ENCODE assay signal across 8 mouse cellular contexts in the genomic region with DNA sequence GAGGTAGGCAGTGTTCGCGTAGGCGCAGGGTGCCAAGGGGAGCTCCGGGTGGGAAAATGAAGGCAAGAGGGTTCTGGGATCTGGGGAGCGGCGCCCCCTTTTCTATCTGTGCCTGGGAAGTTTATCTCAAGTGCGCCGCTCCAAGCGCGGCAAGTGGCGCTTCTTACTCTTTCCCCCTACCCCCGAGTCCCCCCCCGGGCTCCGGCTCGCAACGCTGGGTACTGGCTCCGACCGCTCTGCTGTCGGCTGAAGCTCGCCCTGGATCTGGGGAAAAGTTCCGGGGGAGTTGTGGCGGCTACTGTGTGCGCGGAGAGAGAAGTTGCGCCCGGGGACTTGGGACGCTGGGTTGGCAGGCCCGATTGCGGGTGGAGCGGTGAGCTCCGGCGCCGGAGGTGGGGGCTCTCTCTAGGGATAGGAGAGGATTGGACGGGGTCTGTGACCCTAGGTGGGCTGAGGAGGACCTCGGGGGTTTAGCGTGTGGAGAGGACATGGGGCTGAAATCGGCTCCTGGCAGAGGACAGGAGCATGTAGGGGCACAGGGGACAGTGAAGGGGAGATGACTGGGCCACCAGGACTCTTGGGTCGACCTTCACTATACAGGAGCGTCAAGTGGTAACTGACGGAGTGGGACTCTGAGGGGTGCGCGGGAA. TPM values are rescaled to one million over a fixed set of nuclear protein-coding genes. Genes with fewer than 3 reads are reported as not detected.
DNase-seq lines count a peak whose midpoint lies in the region; ATAC-seq and TF ChIP-seq lines count a peak whose summit lies in the region.

No protein-coding gene starts in this region.

- H3K4me1 ChIP-seq in ES-Bruce4 (ENCODE audit: control insufficient read depth, insufficient read depth, low read length): no peaks in the 10 kb centered on the region
- H3K4me1 ChIP-seq in heart, embryonic 11.5 days (ENCODE audit: control insufficient read depth, insufficient read depth, low read length): peaks cover 22% of the 10 kb centered on the region
- peaks cover 17% of the 10 kb centered on the region; the same call in 1 of the 2 replicates for H3K4me1 ChIP-seq in kidney, postnatal 0 days (replicated peaks; ENCODE audit: insufficient read depth, low read length)
- H3K4me1 ChIP-seq in midbrain, embryonic 12.5 days: peaks cover 55% of the 10 kb centered on the region

- H3K4me2 ChIP-seq in heart, embryonic 11.5 days: peak overlapping the region; percentile 88
- peak overlapping the region; percentile 98 for H3K4me2 ChIP-seq in kidney, postnatal 0 days (ENCODE audit: low read length)
- peak overlapping the region; percentile 99 for H3K4me2 ChIP-seq in midbrain, embryonic 12.5 days (replicated peaks)

- H3K9me3 ChIP-seq in ES-Bruce4 (replicated peaks; ENCODE audit: control insufficient read depth, insufficient read depth, low read length, poor library complexity, severe bottlenecking): no peaks in the 10 kb centered on the region
- H3K9me3 ChIP-seq in heart, embryonic 11.5 days (replicated peaks; ENCODE audit: control insufficient read depth, low read length): no peaks in the 10 kb centered on the region
- H3K9me3 ChIP-seq in kidney, postnatal 0 days (replicated peaks; ENCODE audit: low read length): no peaks in the 10 kb centered on the region
- H3K9me3 ChIP-seq in midbrain, embryonic 12.5 days: no peaks in the 10 kb centered on the region

- under 1% methylated on average over 39 of the region's 42 CpGs for WGBS in heart, embryonic 11.5 days (ENCODE audit: insufficient replicate concordance)
- WGBS in kidney, postnatal 0 days: under 1% methylated on average over 42 of the region's 42 CpGs
- WGBS in midbrain, embryonic 12.5 days: under 1% methylated on average over 42 of the region's 42 CpGs

- no peak for TF ChIP-seq POLR2A in ES-Bruce4 (IDR thresholded peaks at IDR 0.05; ENCODE audit: insufficient read depth, low read length)

- no peak for TF ChIP-seq EP300 in ES-Bruce4 (IDR thresholded peaks at IDR 0.05; ENCODE audit: insufficient read depth, low read depth, low read length)

- peak overlapping the region; percentile 70 for H3K9ac ChIP-seq in ES-Bruce4 (ENCODE audit: low read depth, poor library complexity, severe bottlenecking)
- peak overlapping the region; percentile 83 for H3K9ac ChIP-seq in heart, embryonic 11.5 days (ENCODE audit: low read depth, low read length)
- peak overlapping the region; percentile 69 for H3K9ac ChIP-seq in kidney, postnatal 0 days (ENCODE audit: low read depth, low read length)
- peak overlapping the region; percentile 65 for H3K9ac ChIP-seq in midbrain, embryonic 12.5 days (replicated peaks)

- peak; percentile 36 to 43 for DNase-seq in adrenal gland, postnatal 36 days
- no peak for DNase-seq in kidney, postnatal 0 days (ENCODE audit: low spot score)
- DNase-seq in right cerebral cortex, postnatal 14 days: no peak
- no peak for DNase-seq in cerebellum, adult 9-10 months

- H3K4me3 ChIP-seq in ES-Bruce4 (ENCODE audit: low read depth, low read length): peak overlapping the region; percentile 96
- peak overlapping the region; percentile 74 for H3K4me3 ChIP-seq in heart, embryonic 11.5 days (ENCODE audit: low read depth, low read length)
- peak overlapping the region; percentile 74 for H3K4me3 ChIP-seq in kidney, postnatal 0 days (replicated peaks; ENCODE audit: low read depth, low read length)
- peak overlapping the region; percentile 59 for H3K4me3 ChIP-seq in midbrain, embryonic 12.5 days

- no peak for TF ChIP-seq CTCF in ES-Bruce4 (IDR thresholded peaks at IDR 0.05; ENCODE audit: low read depth, low read length)
- TF ChIP-seq CTCF in kidney, postnatal 0 days (IDR thresholded peaks at IDR 0.05; ENCODE audit: low read depth): no peak

- no peak overlapping the region for H3K27ac ChIP-seq in ES-Bruce4 (ENCODE audit: insufficient read depth, low read length)
- peak overlapping the region; percentile 91 for H3K27ac ChIP-seq in heart, embryonic 11.5 days (ENCODE audit: low read depth, low read length)
- peak overlapping the region; percentile 72 for H3K27ac ChIP-seq in kidney, postnatal 0 days
- no peak overlapping the region for H3K27ac ChIP-seq in midbrain, embryonic 12.5 days (replicated peaks)

- peaks cover 9% of the 10 kb centered on the region for H3K27me3 ChIP-seq in ES-Bruce4 (ENCODE audit: control insufficient read depth, insufficient read depth, low read length, poor library complexity, severe bottlenecking)
- peaks cover 15% of the 10 kb centered on the region for H3K27me3 ChIP-seq in heart, embryonic 11.5 days (ENCODE audit: control insufficient read depth, insufficient read depth, low read length)
- peaks cover 4% of the 10 kb centered on the region; the same call in 1 of the 2 replicates for H3K27me3 ChIP-seq in kidney, postnatal 0 days (ENCODE audit: insufficient read depth, low read length)
- H3K27me3 ChIP-seq in midbrain, embryonic 12.5 days: peaks cover 91% of the 10 kb centered on the region

- no peak for ATAC-seq in heart, embryonic 11.5 days (replicated peaks; ENCODE audit: insufficient number of reproducible peaks, low FRiP score, low TSS enrichment)
- ATAC-seq in kidney, postnatal 0 days (replicated peaks; ENCODE audit: low FRiP score, low read depth): no peak
- no peak for ATAC-seq in midbrain, embryonic 12.5 days (ENCODE audit: low FRiP score, low read depth)
- no peak for ATAC-seq in erythroblast, adult 5-6 weeks (replicated peaks; ENCODE audit: low FRiP score, poor library complexity, severe bottlenecking)

- H3K36me3 ChIP-seq in ES-Bruce4 (ENCODE audit: control insufficient read depth, insufficient read depth, low read length, poor library complexity, severe bottlenecking): no peaks in the 10 kb centered on the region
- no peaks in the 10 kb centered on the region for H3K36me3 ChIP-seq in heart, embryonic 11.5 days (ENCODE audit: control insufficient read depth, insufficient read depth, low read length)
- no peaks in the 10 kb centered on the region for H3K36me3 ChIP-seq in kidney, postnatal 0 days (ENCODE audit: insufficient read depth, low read length)
- H3K36me3 ChIP-seq in midbrain, embryonic 12.5 days: no peaks in the 10 kb centered on the region

RNA-seq across cellular contexts. Expression of a gene that starts 1.1 kb away (rescaled TPM):
- polyA plus RNA-seq in ES-Bruce4 (2011; ENCODE audit: insufficient read depth, insufficient read length, low read depth, missing spikeins): 13.8 and 15.6 TPM in 2 replicates
- 1 to 10 TPM; 2.4 to 5.7 TPM for total RNA-seq in adrenal gland, postnatal 36 days (2021)
- polyA plus RNA-seq in heart, embryonic 11.5 days (2014; fragmentation: Nextera tagmentation; extraction: Ambion mirVana): 15.1 and 19.9 TPM in 2 replicates
- polyA plus RNA-seq in kidney, postnatal 0 days (2015; fragmentation: Nextera tagmentation; extraction: Ambion mirVana): 6.2 and 6.7 TPM in 2 replicates
- 3.3 and 4.1 TPM in 2 replicates for polyA plus RNA-seq in midbrain, embryonic 12.5 days (2016; fragmentation: Nextera tagmentation; extraction: Ambion mirVana)
- 1.5 and 2.5 TPM in 2 replicates for total RNA-seq in erythroblast, adult 5-6 weeks (2015; ENCODE audit: low replicate concordance)
- 1.2 and 1.5 TPM in 2 replicates for total RNA-seq in erythroblast, adult 5-6 weeks (2017; ENCODE audit: low replicate concordance)

Comparison
In these comparisons a context has a peak if more than half of its experiments do, and no peak if none do; other contexts are left out.
1. H3K27ac ChIP-seq: peak in heart, embryonic 11.5 days (single experiment) and kidney, postnatal 0 days (single experiment); none in ES-Bruce4 (single experiment) and midbrain, embryonic 12.5 days (single experiment).
2. DNase-seq: peak in adrenal gland, postnatal 36 days (2 of 2); none in kidney, postnatal 0 days (single experiment), right cerebral cortex, postnatal 14 days (single experiment) and cerebellum, adult 9-10 months (single experiment).
3. Peak in every context shown above with its lines, with median percentiles within 50 percentile points of each other: H3K4me3 ChIP-seq, H3K9ac ChIP-seq and H3K4me2 ChIP-seq.